Mouse (Mus musculus) heart, embryonic 14.5 days (tissue): ENCODE measurements at regions not wholly inside any gene's neighbourhood (a gene's known extent, or its start where the extent isn't known, plus 50 kb on each side); places are given as distances from the start of the nearest gene placed in this dataset.

Experiments used
- ATAC-seq: fragments of 200-750 bp; cut with Nextera tagmentation; 2 replicates; pipeline ENCODE4 v1.8.0; 2017; ENCODE audit warnings: low read depth, moderate TSS enrichment; ENCODE audit not compliant: insufficient number of reproducible peaks, insufficient read depth, low FRiP score
- H3K27ac ChIP-seq, 2 experiments: fragments of 200-500 bp in 1 of 2; fragments of 300-500 bp in 1 of 2; sonication (generic) in 1 of 2; replicated peaks in 1 of 2; 2 replicates each; pipeline ENCODE4 v1.5.1; 2012 to 2014; ENCODE audit warnings: low read depth in 2 of 2, low read length in 2 of 2, control low read depth in 1 of 2, mild to moderate bottlenecking in 1 of 2, mixed read lengths in 1 of 2; ENCODE audit not compliant: control insufficient read depth in 1 of 2, insufficient read depth in 1 of 2
- H3K27me3 ChIP-seq: fragments of 300-500 bp; sonication (generic); 2 replicates; pipeline ENCODE4 v1.6.1; 2014; ENCODE audit warnings: mild to moderate bottlenecking, low read length, control low read depth; ENCODE audit not compliant: control insufficient read depth, insufficient read depth
- H3K36me3 ChIP-seq: fragments of 300-500 bp; sonication (generic); 2 replicates; pipeline ENCODE4 v1.6.1; 2014; ENCODE audit warnings: mild to moderate bottlenecking, control low read depth, low read length, mixed read lengths; ENCODE audit not compliant: control insufficient read depth, insufficient read depth
- H3K4me1 ChIP-seq, 2 experiments: fragments of 200-500 bp in 1 of 2; fragments of 300-500 bp in 1 of 2; sonication (generic) in 1 of 2; 2 replicates each; pipeline ENCODE4 v1.6.1; 2012 to 2014; ENCODE audit warnings: low read length in 2 of 2, control low read depth in 1 of 2, mixed read lengths in 1 of 2; ENCODE audit not compliant: control insufficient read depth in 2 of 2, insufficient read depth in 2 of 2
- H3K4me2 ChIP-seq: fragments of 300-500 bp; sonication (generic); 2 replicates; pipeline ENCODE4 v1.6.1; 2014; ENCODE audit warnings: mild to moderate bottlenecking, low read length
- H3K4me3 ChIP-seq, 2 experiments: fragments of 200-500 bp in 1 of 2; fragments of 300-500 bp in 1 of 2; sonication (generic) in 1 of 2; 2 replicates each; pipeline ENCODE4 v1.5.1; 2012 to 2014; ENCODE audit warnings: low read length in 2 of 2, mild to moderate bottlenecking in 2 of 2, control low read depth in 1 of 2, low read depth in 1 of 2, moderate library complexity in 1 of 2; ENCODE audit not compliant: control insufficient read depth in 1 of 2, insufficient read depth in 1 of 2
- H3K9ac ChIP-seq: fragments of 300-500 bp; sonication (generic); 2 replicates; pipeline ENCODE4 v1.6.1; 2014; ENCODE audit warnings: mild to moderate bottlenecking, low read length
- H3K9me3 ChIP-seq: fragments of 300-500 bp; sonication (generic); 2 replicates; pipeline ENCODE4 v1.6.1; 2016; ENCODE audit warnings: low read length, control low read depth; ENCODE audit not compliant: control insufficient read depth
- WGBS: fragments of 180-500 bp; shearing (Covaris S2); extraction: QIAGEN DNeasy Blood & Tissue Kit; methylation state at CpG from one replicate; pipeline ENCODE4 v1.1.7; 2014; 5-methylcytosine and 5-hydroxymethylcytosine counted together

DNA sequence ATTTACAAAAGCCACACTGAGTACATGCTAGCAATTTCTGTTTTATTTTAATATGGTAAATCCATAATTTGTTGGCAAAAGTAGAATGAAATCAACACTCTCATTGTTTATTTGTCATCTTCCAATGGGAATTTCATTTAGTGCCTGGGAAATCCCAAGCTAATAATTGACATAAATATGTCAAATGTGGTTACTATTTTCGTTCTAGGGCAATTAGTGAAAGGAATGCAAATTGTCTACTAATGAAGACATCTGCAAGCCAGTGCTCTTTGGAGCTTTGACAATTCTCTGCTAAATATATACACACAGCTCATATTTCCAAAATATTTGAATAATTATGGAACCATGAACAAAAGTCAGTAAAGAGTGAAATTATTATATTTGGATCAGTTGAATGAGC, 134.8 kb upstream of the 4933436I01Rik start:
- H3K36me3 ChIP-seq, result no peaks in the 10 kb centered on the region
- H3K9ac ChIP-seq, result no peak overlapping the region
- H3K4me1 ChIP-seq, result no peaks in the 10 kb centered on the region
- H3K4me2 ChIP-seq, result no peak overlapping the region
- no peaks in the 10 kb centered on the region for H3K9me3 ChIP-seq
- WGBS, result 46% methylated on average over 1 of the region's 1 CpGs
- H3K27ac ChIP-seq, result no peak overlapping the region
- ATAC-seq, result no peak
- H3K4me3 ChIP-seq, result no peak overlapping the region
- H3K27me3 ChIP-seq, result no peaks in the 10 kb centered on the region

DNA sequence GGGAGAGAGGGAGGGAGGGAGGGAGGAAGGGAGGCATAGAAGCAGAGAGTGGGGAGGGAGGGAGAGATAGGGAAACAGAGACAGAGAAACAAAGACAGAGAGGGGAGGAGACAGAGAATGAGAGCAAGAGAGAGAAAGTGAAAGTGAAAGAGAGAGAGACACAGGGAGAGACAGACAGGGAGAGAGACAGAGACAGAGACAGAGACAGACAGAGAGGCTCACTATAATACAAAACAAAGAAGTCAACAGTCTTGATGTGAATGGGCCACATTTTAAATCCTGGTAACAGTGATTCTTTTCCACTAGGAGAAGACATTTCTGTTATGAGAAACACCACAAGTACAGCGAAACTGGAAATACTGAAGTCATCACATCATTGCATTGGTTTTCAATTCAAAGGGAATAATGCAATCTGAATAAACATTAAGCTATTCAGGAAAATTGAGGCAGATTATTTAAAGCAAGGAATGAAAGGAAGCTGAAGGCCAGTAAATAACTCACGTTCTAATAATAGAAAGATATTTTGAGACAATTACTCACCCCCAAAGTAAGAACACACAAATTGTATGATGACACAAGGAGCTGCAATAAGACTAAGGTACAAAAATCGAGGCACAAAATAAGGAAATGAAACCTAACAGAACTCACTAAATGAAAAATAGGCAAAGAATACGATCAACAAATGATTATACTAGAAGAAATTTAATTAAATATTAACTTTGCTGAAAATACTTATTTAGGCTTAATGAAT, 122.9 kb upstream of the 4933436I01Rik start:
- Histone ChIP-seq H3K4me1 (no peaks in the 10 kb centered on the region), H3K27me3 (no peaks in the 10 kb centered on the region), H3K36me3 (no peaks in the 10 kb centered on the region), H3K9ac (0 out of 2 replicates have a peak overlapping the region, but pooled peaks have one; percentile 16), H3K4me3 (no peak overlapping the region), H3K27ac (peak overlapping the region in 1 of 2 experiments; percentile 28; a peak in 3 of 4 replicates), H3K9me3 (no peaks in the 10 kb centered on the region), H3K4me2 (peak overlapping the region; percentile 42)
- whole genome bisulfite sequencing, result 61% methylated on average over 4 of the region's 4 CpGs
- ATAC-seq, result no peak
